Mouse (Mus musculus): ENCODE results near the gene Orm3.

Gene Orm3

GRCm38 (mm10) chr4:63355877-63356665, at the start of gene Orm3:
Gene Orm3, plus strand, starts transcription at chr4:63356162.
- peak; percentile 2 for DNase-seq (ENCODE audit: low read depth)

GRCm38 (mm10) chr4:63307175-63308062, 48.5 kb upstream of the Orm3 start:
- DNase-seq (ENCODE audit: low read depth) = peak; percentile 61

GRCm38 (mm10) chr4:63308316-63308715, 47.6 kb upstream of the Orm3 start:
- DNase-seq (ENCODE audit: low read depth) = no peak

- no peak for DNase-seq (ENCODE audit: low read depth)
These were observed 45.6 kb upstream of the Orm3 start for GRCm38 (mm10) chr4:63310247-63310855.

GRCm38 (mm10) chr4:63311426-63311825, 44.5 kb upstream of the Orm3 start:
- no peak for DNase-seq (ENCODE audit: low read depth)

- DNase-seq (ENCODE audit: low read depth) = no peak
These were observed 41.9 kb upstream of the Orm3 start for GRCm38 (mm10) chr4:63314063-63314462.

GRCm38 (mm10) chr4:63316076-63316746, 39.8 kb upstream of the Orm3 start:
- peak; percentile 16 for DNase-seq (ENCODE audit: low read depth)

GRCm38 (mm10) chr4:63319566-63319965, 36.4 kb upstream of the Orm3 start:
- peak; percentile 15 for DNase-seq (ENCODE audit: low read depth)

GRCm38 (mm10) chr4:63323275-63323815, 32.6 kb upstream of the Orm3 start:
- no peak for DNase-seq (ENCODE audit: low read depth)

GRCm38 (mm10) chr4:63333403-63333802, 22.6 kb upstream of the Orm3 start:
- no peak for DNase-seq (ENCODE audit: low read depth)

GRCm38 (mm10) chr4:63338414-63339076, 17.4 kb upstream of the Orm3 start:
- no peak for DNase-seq (ENCODE audit: low read depth)

GRCm38 (mm10) chr4:63342491-63342890, 13.5 kb upstream of the Orm3 start:
- DNase-seq (ENCODE audit: low read depth) = no peak

GRCm38 (mm10) chr4:63343608-63344007, 12.4 kb upstream of the Orm3 start:
- DNase-seq (ENCODE audit: low read depth) = no peak

- DNase-seq (ENCODE audit: low read depth) = peak; percentile 11
These were observed 11.7 kb upstream of the Orm3 start, which contains the start of gene Orm1 for GRCm38 (mm10) chr4:63344295-63344694. Gene Orm1, plus strand, starts transcription at chr4:63344560.

- no peak for DNase-seq (ENCODE audit: low read depth)
These were observed 10.7 kb upstream of the Orm3 start for GRCm38 (mm10) chr4:63345261-63345660.

GRCm38 (mm10) chr4:63346659-63347058, 9.3 kb upstream of the Orm3 start:
- DNase-seq (ENCODE audit: low read depth) = no peak

- no peak for DNase-seq (ENCODE audit: low read depth)
These were observed 7.4 kb upstream of the Orm3 start for GRCm38 (mm10) chr4:63348524-63348923.

GRCm38 (mm10) chr4:63356981-63357570, 1.1 kb downstream of the Orm3 start:
- no peak for DNase-seq (ENCODE audit: low read depth)

GRCm38 (mm10) chr4:63359861-63360260, 3.9 kb downstream of the Orm3 start:
- DNase-seq (ENCODE audit: low read depth) = no peak

GRCm38 (mm10) chr4:63362150-63362549, 6.2 kb downstream of the Orm3 start, which contains the start of gene Orm2:
Gene Orm2, plus strand, starts transcription at chr4:63362449.
- no peak for DNase-seq (ENCODE audit: low read depth)

GRCm38 (mm10) chr4:63368577-63368976, 12.6 kb downstream of the Orm3 start:
- DNase-seq (ENCODE audit: low read depth) = peak; percentile 38

Measured in 416B (cell line).